Mouse (Mus musculus): Measurements from ENCODE around the gene Polr1e.

DNA sequence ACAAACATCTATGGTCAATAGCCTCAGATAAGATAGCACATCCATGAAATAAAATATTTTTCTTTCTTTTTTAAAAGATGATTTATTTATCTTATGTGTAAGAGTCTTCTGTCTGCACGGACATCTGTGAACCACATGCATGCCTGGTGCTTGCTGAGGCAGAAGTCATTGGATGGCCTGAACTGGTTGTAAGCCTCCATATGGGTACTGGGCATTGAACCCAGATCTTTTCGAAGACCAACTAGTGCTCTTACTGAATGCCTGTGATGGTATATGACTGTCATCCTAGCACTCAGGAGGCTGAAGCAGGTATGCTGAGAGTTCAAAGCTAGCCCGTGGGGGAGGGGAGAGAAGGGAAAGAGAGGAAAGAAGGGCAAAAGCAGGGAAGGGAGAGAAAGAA lies 20.3 kb upstream of the Polr1e start:
- no peak for TF ChIP-seq CTCF (IDR thresholded peaks at IDR 0.05; ENCODE audit: low read depth)
- TF ChIP-seq EP300 (IDR thresholded peaks at IDR 0.05; ENCODE audit: low read depth), result no peak

Measured in heart, postnatal 0 days (tissue).